Mouse (Mus musculus) kidney, adult 18-20 months (tissue): ENCODE data around the gene Myl6.

Experiments
- DNase-seq: peaks from one replicate; pipeline ENCODE4 v3.0.0; 2021

Myl6 gene

GRCm38 (mm10) chr10:128493695-128494666, at the start of gene Myl6:
TSS of gene Myl6 (minus strand) at chr10:128494145.
- DNase-seq = peak; percentile 99

DNA sequence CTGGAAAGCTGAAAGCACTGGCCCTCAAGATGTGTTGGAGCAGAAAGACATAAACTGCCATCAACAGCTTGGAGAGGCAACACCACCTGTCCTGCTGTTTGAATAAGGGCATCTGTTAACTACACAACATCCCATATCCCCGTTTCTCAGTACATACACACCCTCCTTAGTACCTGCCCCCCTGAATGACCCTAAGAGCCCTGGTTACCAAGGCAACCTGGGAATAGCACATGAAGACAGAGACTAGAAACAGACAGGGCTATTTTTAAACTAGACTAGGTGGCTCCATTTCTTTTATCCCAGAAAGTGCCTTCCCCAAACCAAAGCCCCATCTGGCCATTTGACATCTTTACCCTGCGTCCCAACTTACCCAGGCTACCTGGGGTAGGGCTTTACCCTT, 49.2 kb upstream of the Myl6 start:
- DNase-seq = no peak

- no peak for DNase-seq
These were observed 44.5 kb upstream of the Myl6 start for GRCm38 (mm10) chr10:128538340-128538870.

DNA sequence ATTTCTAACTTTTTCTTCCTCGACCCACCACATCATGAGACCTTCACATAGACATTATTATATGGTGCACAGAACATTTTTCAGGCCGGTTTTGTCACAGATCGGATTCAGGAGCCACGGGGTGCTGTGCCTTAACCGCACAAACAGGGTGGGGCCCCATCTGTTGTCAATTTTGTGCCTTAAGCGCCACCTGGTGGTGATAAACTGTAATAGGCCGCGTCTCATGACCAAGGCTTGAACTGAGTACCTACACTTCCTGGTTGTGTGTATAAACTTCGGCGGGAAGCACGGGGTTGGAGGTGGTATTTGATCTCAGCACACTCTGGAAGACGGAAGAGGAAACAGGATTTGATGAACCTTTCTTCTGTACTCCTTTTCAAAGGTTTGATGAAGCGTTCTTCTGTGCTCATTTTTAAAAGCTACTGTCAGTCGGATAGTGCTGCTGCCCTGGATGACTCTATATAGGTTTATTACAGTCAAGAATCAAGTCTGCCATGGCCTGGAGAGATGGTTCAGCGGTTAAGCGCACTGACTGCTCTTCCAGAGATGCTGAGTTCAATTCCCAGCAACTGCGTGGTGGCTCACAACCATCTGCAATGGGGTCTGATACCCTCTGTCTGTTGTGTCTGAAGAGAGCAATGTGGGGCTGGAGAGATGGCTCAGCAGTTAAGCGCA, 42.5 kb upstream of the Myl6 start:
- DNase-seq = peak; percentile 92

GRCm38 (mm10) chr10:128535624-128536265, 41.8 kb upstream of the Myl6 start:
- DNase-seq = no peak

DNA sequence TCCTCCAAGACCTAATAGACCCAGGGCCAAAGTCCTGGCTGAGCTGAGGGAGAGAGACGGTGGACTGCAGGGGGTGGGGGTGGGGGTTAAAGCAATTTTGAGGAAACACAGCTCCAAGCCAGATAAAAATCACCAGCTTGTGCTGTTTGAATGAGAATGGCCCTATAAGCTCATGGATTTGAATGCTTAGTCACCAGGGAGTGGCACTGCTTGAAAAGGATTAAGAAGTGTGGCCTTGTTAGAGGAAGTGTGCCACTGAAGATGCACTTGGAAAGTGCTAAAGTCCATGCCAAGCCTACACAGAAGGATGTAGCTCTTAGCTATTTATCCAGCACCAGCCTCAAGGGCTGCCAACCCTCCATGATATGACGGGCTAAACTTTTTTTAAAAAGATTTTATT, 41.3 kb upstream of the Myl6 start:
- no peak for DNase-seq

DNA sequence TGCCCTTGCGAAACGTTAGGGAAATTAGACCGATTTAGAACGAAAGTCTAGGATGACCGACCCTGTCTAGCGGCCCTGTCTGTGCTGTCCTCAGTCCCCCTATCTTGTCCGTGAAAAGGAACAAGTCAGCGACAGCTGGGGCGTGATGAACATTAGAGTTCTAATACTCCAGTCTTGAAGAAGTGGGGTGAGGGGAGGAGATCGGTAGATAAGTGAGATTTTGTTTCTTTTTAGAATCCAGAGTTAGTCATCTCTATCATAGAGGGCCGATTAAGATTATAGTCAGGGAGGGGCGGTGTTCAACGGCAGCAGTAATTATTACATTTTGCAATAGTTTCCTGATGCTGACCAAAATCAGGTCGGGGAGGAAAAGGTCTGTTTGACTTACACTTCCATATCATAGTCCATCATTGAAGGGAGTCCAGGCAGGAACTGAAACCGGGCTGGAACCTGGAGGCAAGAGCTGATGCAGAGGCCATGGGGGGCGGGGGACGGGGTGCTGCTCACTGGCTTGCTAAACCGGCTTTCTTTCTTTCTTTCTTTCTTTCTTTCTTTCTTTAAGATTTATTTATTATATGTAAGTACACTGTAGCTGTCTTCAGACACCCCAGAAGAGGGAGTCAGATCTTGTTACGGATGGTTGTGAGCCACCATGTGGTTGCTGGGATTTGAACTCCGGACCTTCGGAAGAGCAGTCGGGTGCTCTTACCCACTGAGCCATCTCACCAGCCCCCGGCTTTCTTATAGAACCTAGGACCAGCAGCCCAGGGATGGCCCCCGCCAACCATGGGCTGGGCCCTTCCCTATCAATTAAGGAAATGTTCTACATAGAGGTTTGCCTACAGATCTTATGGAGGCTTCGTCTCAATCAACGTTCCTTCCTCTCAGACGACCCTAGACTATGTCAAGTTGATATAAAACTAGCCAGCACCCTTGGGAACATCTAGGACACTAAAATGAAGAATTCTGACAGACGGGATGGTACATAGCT, 32.7 kb upstream of the Myl6 start:
- DNase-seq = no peak

GRCm38 (mm10) chr10:128525671-128526308, 31.8 kb upstream of the Myl6 start, which contains the start of gene Esyt1:
TSS of gene Esyt1 (minus strand) at chr10:128525871.
- DNase-seq = peak; percentile 90

- DNase-seq = peak; percentile 55
These were observed 31.1 kb upstream of the Myl6 start for GRCm38 (mm10) chr10:128524732-128525662.

DNA sequence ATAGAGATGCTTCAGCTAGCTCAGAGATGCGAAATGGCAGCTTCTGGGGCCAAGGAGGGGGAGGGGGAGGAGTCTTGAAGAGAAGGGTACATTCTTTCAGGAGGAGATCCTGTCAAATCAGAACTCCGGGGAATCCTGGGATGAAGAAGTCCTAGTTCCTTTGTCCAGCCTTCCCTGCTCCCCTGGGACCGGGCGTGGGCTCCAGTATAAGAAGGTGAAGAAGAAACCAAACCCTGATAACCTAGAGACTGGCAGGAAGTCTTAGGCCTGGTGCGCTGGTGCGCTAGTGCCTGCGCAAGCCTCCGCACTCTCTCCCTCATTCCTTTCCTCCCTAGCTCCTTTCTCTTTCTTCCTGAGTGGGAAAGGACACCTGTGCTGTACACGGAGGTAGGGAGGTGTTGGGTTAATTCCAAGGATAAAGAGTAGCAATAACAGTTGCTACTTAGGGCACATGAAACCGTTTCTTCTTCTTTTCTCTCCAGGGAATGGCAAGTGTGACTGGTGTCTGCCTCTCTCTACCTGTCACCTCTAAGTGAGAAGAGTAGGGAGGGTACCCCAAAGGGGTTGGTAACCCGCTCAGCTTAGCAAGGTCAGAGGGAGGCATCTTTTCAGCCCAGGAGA, 30.3 kb upstream of the Myl6 start:
- DNase-seq = no peak

GRCm38 (mm10) chr10:128522351-128522750, 28.4 kb upstream of the Myl6 start:
- no peak for DNase-seq

- DNase-seq = no peak
These were observed 26.6 kb upstream of the Myl6 start for GRCm38 (mm10) chr10:128520591-128520990.

DNA sequence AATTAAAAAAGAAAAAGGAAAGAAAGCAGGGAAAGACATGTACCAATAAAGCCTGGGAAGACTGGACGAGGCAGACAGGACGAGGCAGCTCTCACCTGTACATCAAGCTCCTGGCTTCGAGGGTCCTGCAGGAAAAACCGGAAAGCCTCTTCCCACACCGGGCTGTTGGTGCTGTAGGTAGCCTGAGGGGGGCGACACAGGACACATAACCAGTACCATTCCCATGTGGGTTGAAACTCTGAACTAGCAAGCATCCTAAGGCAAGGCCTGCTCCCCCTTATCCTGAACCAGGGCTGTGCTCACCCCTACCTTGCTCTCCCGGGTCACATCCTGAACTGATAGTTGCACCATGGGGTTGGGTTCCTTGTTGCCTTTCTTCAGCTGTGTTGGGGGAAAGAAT, 24.9 kb upstream of the Myl6 start:
- DNase-seq = peak; percentile 65

- no peak for DNase-seq
These were observed 22.7 kb upstream of the Myl6 start for GRCm38 (mm10) chr10:128516677-128517076.

GRCm38 (mm10) chr10:128516029-128516428, 22.1 kb upstream of the Myl6 start:
- DNase-seq = no peak

- DNase-seq = no peak
These were observed 21.1 kb upstream of the Myl6 start for GRCm38 (mm10) chr10:128515044-128515443.

DNA sequence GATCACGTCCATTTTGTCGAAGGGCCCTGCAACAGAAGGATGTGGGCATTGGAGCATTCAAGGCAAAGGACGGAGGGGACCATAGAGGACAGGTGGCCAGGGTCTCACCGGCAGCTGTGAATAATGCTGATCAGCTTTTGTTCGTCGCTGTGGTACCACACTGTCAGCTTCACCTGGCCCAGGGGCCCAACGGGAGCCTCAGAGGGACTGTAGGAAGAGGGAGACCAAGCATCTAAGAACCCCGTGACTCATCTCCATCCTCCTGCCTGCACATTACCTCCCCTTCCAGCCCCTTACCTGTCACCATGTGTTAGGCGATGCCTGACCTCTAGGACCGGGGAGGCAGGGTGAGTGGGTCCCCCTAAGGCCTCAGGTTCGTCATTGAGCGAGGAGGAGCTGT, 17.8 kb upstream of the Myl6 start:
- no peak for DNase-seq

GRCm38 (mm10) chr10:128511189-128511588, 17.2 kb upstream of the Myl6 start:
- DNase-seq = no peak

GRCm38 (mm10) chr10:128510301-128510700, 16.4 kb upstream of the Myl6 start:
- DNase-seq = no peak

DNA sequence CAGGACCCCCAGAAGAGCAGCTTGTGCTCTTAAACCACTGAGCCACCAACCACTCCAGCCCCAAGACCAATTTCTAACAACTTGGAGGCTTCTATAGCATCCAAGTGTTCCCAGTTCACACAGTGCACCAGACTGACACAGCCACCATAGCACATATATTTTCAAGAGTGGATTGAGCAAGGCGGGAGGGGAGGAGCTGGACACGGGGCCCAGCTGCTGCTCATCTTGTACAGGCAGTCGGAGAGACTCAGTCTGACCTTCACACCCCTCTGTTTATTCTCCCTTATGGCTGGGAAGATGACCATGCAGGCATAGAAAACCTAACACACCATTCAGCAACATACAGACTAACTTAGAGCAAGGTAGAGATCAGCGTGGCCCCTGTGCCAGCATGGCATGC, 15.9 kb upstream of the Myl6 start:
- no peak for DNase-seq
